Mouse (Mus musculus): Measurements from ENCODE around the gene C1qtnf7. TPM values are rescaled to one million over a fixed set of nuclear protein-coding genes. Genes with fewer than 3 reads are reported as not detected.

Gene C1qtnf7
- total RNA-seq, 2 experiments from 2014 or later, result 0.51 to 1.4 TPM

GRCm38 (mm10) chr5:43661997-43662961 is 146.9 kb downstream of the C1qtnf7 start, which contains the start of gene Cc2d2a:
Cc2d2a (plus strand) TSS chr5:43662346.
- peak; percentile 23; the same call in 1 of the 2 replicates for TF ChIP-seq CTCF (IDR thresholded peaks at IDR 0.05)
- peak; percentile 38 for DNase-seq
- Histone ChIP-seq H3K27ac (peak within 1 kb of the TSS; percentile 90), H3K4me3 (peak within 1 kb of the TSS; percentile 86)
- intact Hi-C loops (cut with DNase I), result no loop called here

- no peak for DNase-seq
- Histone ChIP-seq H3K4me3 (peak overlapping the region; percentile 86), H3K27ac (peak overlapping the region; percentile 90; the same call in 1 of the 2 replicates)
- TF ChIP-seq CTCF (IDR thresholded peaks at IDR 0.05), result no peak
- intact Hi-C loops (cut with DNase I), result no loop called here
These were observed 148.2 kb downstream of the C1qtnf7 start for GRCm38 (mm10) chr5:43663531-43663930.

DNA sequence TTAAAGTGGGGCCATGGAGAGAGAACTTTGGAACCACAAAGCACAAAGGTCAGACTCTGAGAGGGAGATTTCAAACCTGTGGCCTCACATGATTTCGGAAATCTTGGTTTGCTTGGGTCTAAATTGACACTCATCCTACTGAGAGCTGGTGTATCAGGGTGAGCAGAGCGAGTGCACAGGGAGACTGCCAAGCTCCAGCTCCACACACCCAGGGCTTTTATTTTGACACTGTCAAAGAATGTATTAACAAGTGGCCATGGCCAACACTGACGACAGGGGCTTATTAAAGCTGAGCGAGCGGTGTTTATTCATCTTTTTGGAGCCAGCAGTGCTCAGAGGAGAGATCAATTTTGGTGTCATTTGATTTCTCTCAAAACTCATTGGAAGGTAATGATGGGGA is 149.8 kb downstream of the C1qtnf7 start:
- no peak for TF ChIP-seq CTCF (IDR thresholded peaks at IDR 0.05)
- Histone ChIP-seq H3K4me3 (peak overlapping the region; percentile 59), H3K27ac (peak overlapping the region; percentile 43)
- intact Hi-C loops (cut with DNase I), result no loop called here
- DNase-seq, result peak; percentile 41

Other genes starting within 250 kb of the C1qtnf7 start
- gene Cc2d2a, start 146.8 kb downstream of the C1qtnf7 start, total RNA-seq (2021), result 1 to 10 TPM; 4.1 to 7.7 TPM

All from gastrocnemius, adult 2 months (tissue).